ENCODE assay signal across 7 mouse cellular contexts in genomic region chr17:46651292-46651691, GRCm38 (mm10). TPM values are rescaled to one million over a fixed set of nuclear protein-coding genes. Genes with fewer than 3 reads are reported as not detected.
DNase-seq lines count a peak whose midpoint lies in the region; ATAC-seq and TF ChIP-seq lines count a peak whose summit lies in the region.

No protein-coding gene starts in this region.

- peaks cover 2% of the 10 kb centered on the region; the same call in 1 of the 2 replicates for H3K36me3 ChIP-seq in spleen, adult 2 months (ENCODE audit: control insufficient read depth, insufficient read depth, low read length)
- H3K36me3 ChIP-seq in forebrain, embryonic 14.5 days (ENCODE audit: control insufficient read depth, insufficient read depth, low read length): peaks cover 43% of the 10 kb centered on the region
- peaks cover 60% of the 10 kb centered on the region for H3K36me3 ChIP-seq in limb, embryonic 14.5 days (ENCODE audit: control insufficient read depth, insufficient read depth, low read length)
- peaks cover 27% of the 10 kb centered on the region for H3K36me3 ChIP-seq in stomach, embryonic 16.5 days (ENCODE audit: control insufficient read depth, insufficient read depth, low read length)

- 69% methylated on average over 17 of the region's 17 CpGs for WGBS in spleen, adult 2 months
- 77% methylated on average over 17 of the region's 17 CpGs for WGBS in forebrain, embryonic 14.5 days
- 74% methylated on average over 17 of the region's 17 CpGs for WGBS in limb, embryonic 14.5 days
- WGBS in stomach, embryonic 16.5 days: 62% methylated on average over 17 of the region's 17 CpGs

- H3K9me3 ChIP-seq in forebrain, embryonic 14.5 days (replicated peaks; ENCODE audit: control insufficient read depth, low read length): no peaks in the 10 kb centered on the region
- no peaks in the 10 kb centered on the region; the same call in 1 of the 2 replicates for H3K9me3 ChIP-seq in limb, embryonic 14.5 days (ENCODE audit: control insufficient read depth, low read length)
- H3K9me3 ChIP-seq in stomach, embryonic 16.5 days (replicated peaks; ENCODE audit: control insufficient read depth, low read length): no peaks in the 10 kb centered on the region

- H3K27ac ChIP-seq in spleen, adult 2 months (ENCODE audit: insufficient read depth, low read length): peak overlapping the region; percentile 17; the same call in 1 of the 2 replicates
- 0 out of 2 replicates have a peak overlapping the region, but pooled peaks have one; percentile 92 for H3K27ac ChIP-seq in forebrain, embryonic 14.5 days (ENCODE audit: low read depth, low read length)
- peak overlapping the region; percentile 96 for H3K27ac ChIP-seq in limb, embryonic 14.5 days (replicated peaks; ENCODE audit: low read depth, low read length)
- peak overlapping the region; percentile 97 for H3K27ac ChIP-seq in stomach, embryonic 16.5 days (ENCODE audit: low read length)

- peak overlapping the region; percentile 93 for H3K9ac ChIP-seq in forebrain, embryonic 14.5 days (ENCODE audit: low read length)
- peak overlapping the region; percentile 92 for H3K9ac ChIP-seq in limb, embryonic 14.5 days (ENCODE audit: low read depth, low read length, severe bottlenecking)
- peak overlapping the region; percentile 89 for H3K9ac ChIP-seq in stomach, embryonic 16.5 days (ENCODE audit: low read length)

- H3K4me1 ChIP-seq in spleen, adult 2 months (ENCODE audit: control insufficient read depth, insufficient read depth, insufficient read length): peaks cover 14% of the 10 kb centered on the region; the same call in 1 of the 2 replicates
- peaks cover 26% of the 10 kb centered on the region for H3K4me1 ChIP-seq in forebrain, embryonic 14.5 days (ENCODE audit: control insufficient read depth, insufficient read depth, low read length)
- H3K4me1 ChIP-seq in limb, embryonic 14.5 days (ENCODE audit: control insufficient read depth, insufficient read depth, low read length): peaks cover 25% of the 10 kb centered on the region
- H3K4me1 ChIP-seq in stomach, embryonic 16.5 days (ENCODE audit: control insufficient read depth, insufficient read depth, low read length): peaks cover 22% of the 10 kb centered on the region

- TF ChIP-seq CTCF in spleen, adult 2 months (IDR thresholded peaks at IDR 0.05; ENCODE audit: extremely low read depth, insufficient read depth, insufficient read length, insufficient replicate concordance): no peak

- no peak for TF ChIP-seq POLR2A in spleen, adult 2 months (IDR thresholded peaks at IDR 0.05; ENCODE audit: low read depth, low read length)
- TF ChIP-seq POLR2A in limb, embryonic 14.5 days (IDR thresholded peaks at IDR 0.05; ENCODE audit: borderline replicate concordance, extremely low read depth, insufficient read depth, insufficient read length): no peak

- DNase-seq in spleen, adult 2 months (ENCODE audit: low read depth in 1 of 2, low spot score in 2 of 2): no peak
- no peak for DNase-seq in spleen, postnatal 36 days (ENCODE audit: low spot score in 2 of 2)
- DNase-seq in forebrain, embryonic 14.5 days (ENCODE audit: low spot score): no peak
- no peak for DNase-seq in limb, embryonic 14.5 days (ENCODE audit: low spot score)
- no peak for DNase-seq in T-cell, adult 2 months (ENCODE audit: low spot score)

- no peak for ATAC-seq in forebrain, embryonic 14.5 days
- ATAC-seq in limb, embryonic 14.5 days (ENCODE audit: low FRiP score, low read depth): no peak
- ATAC-seq in stomach, embryonic 16.5 days (ENCODE audit: insufficient read depth, low FRiP score): no peak
- no peak for ATAC-seq in monocyte, adult 5-6 weeks (replicated peaks; ENCODE audit: insufficient number of reproducible peaks, low FRiP score, low TSS enrichment, poor library complexity, severe bottlenecking)

- H3K27me3 ChIP-seq in spleen, adult 2 months (ENCODE audit: control insufficient read depth, insufficient read depth, low read length): no peaks in the 10 kb centered on the region
- H3K27me3 ChIP-seq in forebrain, embryonic 14.5 days (replicated peaks; ENCODE audit: control insufficient read depth, insufficient read depth, low read length): no peaks in the 10 kb centered on the region
- no peaks in the 10 kb centered on the region for H3K27me3 ChIP-seq in limb, embryonic 14.5 days (ENCODE audit: control insufficient read depth, insufficient read depth, low read length)
- H3K27me3 ChIP-seq in stomach, embryonic 16.5 days (ENCODE audit: control insufficient read depth, insufficient read depth, low read length): no peaks in the 10 kb centered on the region

- H3K4me3 ChIP-seq in spleen, adult 2 months (ENCODE audit: extremely low read depth, insufficient read depth, insufficient read length): no peak overlapping the region
- H3K4me3 ChIP-seq in forebrain, embryonic 14.5 days (ENCODE audit: low read depth, low read length): peak overlapping the region; percentile 66
- H3K4me3 ChIP-seq in limb, embryonic 14.5 days (replicated peaks; ENCODE audit: low read length): peak overlapping the region; percentile 76
- H3K4me3 ChIP-seq in stomach, embryonic 16.5 days (replicated peaks; ENCODE audit: low read length): peak overlapping the region; percentile 75

- H3K4me2 ChIP-seq in forebrain, embryonic 14.5 days (ENCODE audit: low read length): peak overlapping the region; percentile 82
- peak overlapping the region; percentile 63 for H3K4me2 ChIP-seq in limb, embryonic 14.5 days (replicated peaks; ENCODE audit: low read depth, low read length, severe bottlenecking)
- peak overlapping the region; percentile 76 for H3K4me2 ChIP-seq in stomach, embryonic 16.5 days (ENCODE audit: low read depth, low read length)

RNA-seq across cellular contexts. Expression of gene Cul7, which starts 1.2 kb away (rescaled TPM):
- polyA plus RNA-seq in spleen, adult 2 months (2012; rRNA removed): 19.0 and 21.5 TPM in 2 replicates
- polyA plus RNA-seq in forebrain, embryonic 14.5 days (2014; fragmentation: Nextera tagmentation; extraction: Ambion mirVana): 28.3 and 30.2 TPM in 2 replicates
- polyA plus RNA-seq in limb, embryonic 14.5 days (2012; rRNA removed): 135 and 149 TPM in 2 replicates
- polyA plus RNA-seq in limb, embryonic 14.5 days (2014; fragmentation: Nextera tagmentation; extraction: Ambion mirVana): 52.6 and 58.2 TPM in 2 replicates
- polyA plus RNA-seq in stomach, embryonic 16.5 days (2015; fragmentation: Nextera tagmentation; extraction: Ambion mirVana): 51.2 and 54.8 TPM in 2 replicates
- total RNA-seq in monocyte, adult 5-6 weeks (2017): 2.0 to 3.2 TPM (median 3.2 TPM) in 3 replicates

RNA-seq across cellular contexts. Expression of gene Mrpl2, which starts 5.3 kb away (rescaled TPM):
- 48.3 and 49.8 TPM in 2 replicates for polyA plus RNA-seq in spleen, adult 2 months (2012; rRNA removed)
- 83.3 and 108 TPM in 2 replicates for polyA plus RNA-seq in forebrain, embryonic 14.5 days (2014; fragmentation: Nextera tagmentation; extraction: Ambion mirVana)
- 68.0 and 91.1 TPM in 2 replicates for polyA plus RNA-seq in limb, embryonic 14.5 days (2012; rRNA removed)
- 103 and 113 TPM in 2 replicates for polyA plus RNA-seq in limb, embryonic 14.5 days (2014; fragmentation: Nextera tagmentation; extraction: Ambion mirVana)
- polyA plus RNA-seq in stomach, embryonic 16.5 days (2015; fragmentation: Nextera tagmentation; extraction: Ambion mirVana): 94.1 and 99.9 TPM in 2 replicates
- total RNA-seq in monocyte, adult 5-6 weeks (2017): 26.1 to 33.3 TPM (median 28.5 TPM) in 3 replicates

RNA-seq across cellular contexts. Expression of gene Klc4, which starts 5.5 kb away (rescaled TPM):
- 14.2 and 14.6 TPM in 2 replicates for polyA plus RNA-seq in spleen, adult 2 months (2012; rRNA removed)
- polyA plus RNA-seq in forebrain, embryonic 14.5 days (2014; fragmentation: Nextera tagmentation; extraction: Ambion mirVana): 34.7 and 38.8 TPM in 2 replicates
- 19.5 and 20.4 TPM in 2 replicates for polyA plus RNA-seq in limb, embryonic 14.5 days (2012; rRNA removed)
- polyA plus RNA-seq in limb, embryonic 14.5 days (2014; fragmentation: Nextera tagmentation; extraction: Ambion mirVana): 19.3 and 21.5 TPM in 2 replicates
- 41.4 and 46.7 TPM in 2 replicates for polyA plus RNA-seq in stomach, embryonic 16.5 days (2015; fragmentation: Nextera tagmentation; extraction: Ambion mirVana)
- total RNA-seq in monocyte, adult 5-6 weeks (2017): 15.6 to 18.9 TPM (median 18.5 TPM) in 3 replicates

RNA-seq across cellular contexts. Expression of gene Ptk7, which starts 22.0 kb away (rescaled TPM):
- 8.5 and 11.1 TPM in 2 replicates for polyA plus RNA-seq in spleen, adult 2 months (2012; rRNA removed)
- polyA plus RNA-seq in forebrain, embryonic 14.5 days (2014; fragmentation: Nextera tagmentation; extraction: Ambion mirVana): 15.3 and 19.0 TPM in 2 replicates
- 89.4 and 116 TPM in 2 replicates for polyA plus RNA-seq in limb, embryonic 14.5 days (2012; rRNA removed)
- polyA plus RNA-seq in limb, embryonic 14.5 days (2014; fragmentation: Nextera tagmentation; extraction: Ambion mirVana): 73.8 and 84.6 TPM in 2 replicates
- 93.9 and 94.9 TPM in 2 replicates for polyA plus RNA-seq in stomach, embryonic 16.5 days (2015; fragmentation: Nextera tagmentation; extraction: Ambion mirVana)
- not detected in 3 replicates for total RNA-seq in monocyte, adult 5-6 weeks (2017)

RNA-seq across cellular contexts. Expression of gene Rrp36, which starts 22.9 kb away (rescaled TPM):
- 25.8 and 32.8 TPM in 2 replicates for polyA plus RNA-seq in spleen, adult 2 months (2012; rRNA removed)
- polyA plus RNA-seq in forebrain, embryonic 14.5 days (2014; fragmentation: Nextera tagmentation; extraction: Ambion mirVana): 30.1 and 31.4 TPM in 2 replicates
- polyA plus RNA-seq in limb, embryonic 14.5 days (2012; rRNA removed): 47.2 and 48.5 TPM in 2 replicates
- polyA plus RNA-seq in limb, embryonic 14.5 days (2014; fragmentation: Nextera tagmentation; extraction: Ambion mirVana): 36.8 and 52.4 TPM in 2 replicates
- 49.7 and 52.4 TPM in 2 replicates for polyA plus RNA-seq in stomach, embryonic 16.5 days (2015; fragmentation: Nextera tagmentation; extraction: Ambion mirVana)
- 52.8 to 99.5 TPM (median 65.5 TPM) in 3 replicates for total RNA-seq in monocyte, adult 5-6 weeks (2017)

Comparison
In these comparisons a context has a peak if more than half of its experiments do, and no peak if none do; other contexts are left out.
1. H3K27ac ChIP-seq: peak in every context shown above with its lines; median percentile 97 in stomach, embryonic 16.5 days; 96 in limb, embryonic 14.5 days; 92 in forebrain, embryonic 14.5 days; 17 in spleen, adult 2 months.